Mouse (Mus musculus) heart, postnatal 0 days (tissue): ENCODE measurements around the gene H1fx.

ENCODE experiments used
- CTCF ChIP-seq: IDR thresholded peaks from 2 replicates; pipeline ENCODE4 v1.5.1; 2016; ENCODE audit warnings: antibody characterized with exemption, control low read depth, low read depth
- EP300 ChIP-seq: IDR thresholded peaks from 2 replicates; pipeline ENCODE4 v1.6.1; 2016; ENCODE audit warnings: antibody characterized with exemption, low read depth

GRCm38 (mm10) chr6:87981547-87982256, at the start of gene H1fx:
- TF ChIP-seq CTCF (no peak; the same call in 1 of the 2 replicates), EP300 (no peak)
